Mouse (Mus musculus): Measurements from ENCODE around the gene Pdzd2. TPM values are rescaled to one million over a fixed set of nuclear protein-coding genes. Genes with fewer than 3 reads are reported as not detected.

The Pdzd2 gene
- total RNA-seq, 2 experiments from 2014 or later, result 15.5 to 20.4 TPM

- DNase-seq (ENCODE audit: low spot score in 2 of 2), result no peak
Observed at GRCm38 (mm10) chr15:12625524-12625923, 114.2 kb downstream of the Pdzd2 start.

GRCm38 (mm10) chr15:12623521-12623920 lies 116.2 kb downstream of the Pdzd2 start:
- DNase-seq (ENCODE audit: low spot score in 2 of 2), result no peak

GRCm38 (mm10) chr15:12622701-12623100 lies 117.0 kb downstream of the Pdzd2 start:
- no peak for DNase-seq (ENCODE audit: low spot score in 2 of 2)

- no peak for DNase-seq (ENCODE audit: low spot score in 2 of 2)
Observed at GRCm38 (mm10) chr15:12622093-12622643, 117.6 kb downstream of the Pdzd2 start.

- no peak for DNase-seq (ENCODE audit: low spot score in 2 of 2)
Observed at GRCm38 (mm10) chr15:12619273-12619672, 120.5 kb downstream of the Pdzd2 start.

- no peak for DNase-seq (ENCODE audit: low spot score in 2 of 2)
Observed at GRCm38 (mm10) chr15:12617651-12618050, 122.1 kb downstream of the Pdzd2 start.

GRCm38 (mm10) chr15:12617220-12617619 lies 122.5 kb downstream of the Pdzd2 start:
- no peak for DNase-seq (ENCODE audit: low spot score in 2 of 2)

- no peak for DNase-seq (ENCODE audit: low spot score in 2 of 2)
Observed at GRCm38 (mm10) chr15:12614944-12615878, 124.5 kb downstream of the Pdzd2 start.

GRCm38 (mm10) chr15:12614011-12614410 lies 125.7 kb downstream of the Pdzd2 start:
- no peak for DNase-seq (ENCODE audit: low spot score in 2 of 2)

GRCm38 (mm10) chr15:12612944-12613675 lies 126.6 kb downstream of the Pdzd2 start:
- no peak for DNase-seq (ENCODE audit: low spot score in 2 of 2)

- DNase-seq (ENCODE audit: low spot score in 2 of 2), result no peak
Observed at GRCm38 (mm10) chr15:12608090-12608489, 131.6 kb downstream of the Pdzd2 start.

- no peak for DNase-seq (ENCODE audit: low spot score in 2 of 2)
Observed at GRCm38 (mm10) chr15:12606306-12606705, 133.4 kb downstream of the Pdzd2 start.

- no peak for DNase-seq (ENCODE audit: low spot score in 2 of 2)
Observed at GRCm38 (mm10) chr15:12605239-12605993, 134.3 kb downstream of the Pdzd2 start.

- no peak for DNase-seq (ENCODE audit: low spot score in 2 of 2)
Observed at GRCm38 (mm10) chr15:12603674-12604073, 136.1 kb downstream of the Pdzd2 start.

- no peak for DNase-seq (ENCODE audit: low spot score in 2 of 2)
Observed at GRCm38 (mm10) chr15:12593094-12593493, 146.6 kb downstream of the Pdzd2 start.

GRCm38 (mm10) chr15:12592628-12593027 lies 147.1 kb downstream of the Pdzd2 start:
- DNase-seq (ENCODE audit: low spot score in 2 of 2), result no peak

GRCm38 (mm10) chr15:12588661-12589060 lies 151.1 kb downstream of the Pdzd2 start:
- no peak for DNase-seq (ENCODE audit: low spot score in 2 of 2)

GRCm38 (mm10) chr15:12586852-12587424 lies 152.8 kb downstream of the Pdzd2 start:
- DNase-seq (ENCODE audit: low spot score in 2 of 2), result no peak

GRCm38 (mm10) chr15:12586154-12586553 lies 153.6 kb downstream of the Pdzd2 start:
- DNase-seq (ENCODE audit: low spot score in 2 of 2), result peak in 1 of 2 experiments; percentile 26

GRCm38 (mm10) chr15:12583051-12583450 lies 156.7 kb downstream of the Pdzd2 start:
- DNase-seq (ENCODE audit: low spot score in 2 of 2), result no peak

- no peak for DNase-seq (ENCODE audit: low spot score in 2 of 2)
Observed at GRCm38 (mm10) chr15:12582471-12582870, 157.3 kb downstream of the Pdzd2 start.

All from adrenal gland, postnatal 4 days (tissue).